Mouse (Mus musculus) A20 (cell line): ENCODE measurements around the gene Mcam.

ENCODE experiments used
- DNase-seq: peaks from one replicate; pipeline ENCODE4 v3.0.0-alpha.2; 2011; ENCODE audit warnings: low read depth, low spot score

Gene Mcam

GRCm38 (mm10) chr9:44134851-44135730, 822 bp downstream of the Mcam start:
- DNase-seq: peak; percentile 29

- no peak for DNase-seq
Observed at GRCm38 (mm10) chr9:44135731-44136411, 1.6 kb downstream of the Mcam start.

- DNase-seq: no peak
Observed at GRCm38 (mm10) chr9:44137846-44138245, 3.6 kb downstream of the Mcam start.

GRCm38 (mm10) chr9:44141951-44142350, 7.7 kb downstream of the Mcam start:
- DNase-seq: no peak

GRCm38 (mm10) chr9:44143421-44143820, 9.2 kb downstream of the Mcam start:
- DNase-seq: no peak

GRCm38 (mm10) chr9:44144023-44144717, 9.9 kb downstream of the Mcam start:
- DNase-seq: no peak

- no peak for DNase-seq
Observed at GRCm38 (mm10) chr9:44144718-44145060, 10.4 kb downstream of the Mcam start.

GRCm38 (mm10) chr9:44147290-44147689, 13.0 kb downstream of the Mcam start:
- peak; percentile 28 for DNase-seq

- no peak for DNase-seq
Observed at GRCm38 (mm10) chr9:44159886-44160285, 25.6 kb downstream of the Mcam start.

GRCm38 (mm10) chr9:44168931-44169330, 34.7 kb downstream of the Mcam start:
- DNase-seq: peak; percentile 10

GRCm38 (mm10) chr9:44170691-44171151, 36.5 kb downstream of the Mcam start:
- DNase-seq: no peak

- no peak for DNase-seq
Observed at GRCm38 (mm10) chr9:44175556-44175955, 41.3 kb downstream of the Mcam start.

GRCm38 (mm10) chr9:44175957-44176356, 41.7 kb downstream of the Mcam start:
- peak; percentile 57 for DNase-seq

GRCm38 (mm10) chr9:44177405-44177804, 43.1 kb downstream of the Mcam start:
- no peak for DNase-seq

- DNase-seq: peak; percentile 56
Observed at GRCm38 (mm10) chr9:44178389-44178788, 44.1 kb downstream of the Mcam start.

GRCm38 (mm10) chr9:44178811-44179210, 44.5 kb downstream of the Mcam start:
- no peak for DNase-seq

- no peak for DNase-seq
Observed at GRCm38 (mm10) chr9:44181537-44181936, 47.3 kb downstream of the Mcam start.

GRCm38 (mm10) chr9:44182260-44182659, 48.0 kb downstream of the Mcam start:
- peak; percentile 58 for DNase-seq

GRCm38 (mm10) chr9:44188223-44188622, 54.0 kb downstream of the Mcam start:
- no peak for DNase-seq

- no peak for DNase-seq
Observed at GRCm38 (mm10) chr9:44191166-44191565, 56.9 kb downstream of the Mcam start.

GRCm38 (mm10) chr9:44192312-44192711, 58.0 kb downstream of the Mcam start:
- DNase-seq: no peak
